Mouse (Mus musculus) kidney, embryonic 14.5 days (tissue): ENCODE results near the gene H2-DMa. TPM values are rescaled to one million over a fixed set of nuclear protein-coding genes. Genes with fewer than 3 reads are reported as not detected.

Experiments
- ATAC-seq: fragments of 200-750 bp; cut with Nextera tagmentation; 2 replicates; pipeline ENCODE4 v1.8.0; 2017; ENCODE audit warnings: moderate number of reproducible peaks, mild to moderate bottlenecking, moderate TSS enrichment, moderate library complexity; ENCODE audit not compliant: low FRiP score, low TSS enrichment
- H3K27ac ChIP-seq: fragments of 300-500 bp; sonication (generic); 2 replicates; pipeline ENCODE4 v1.5.1; 2014; ENCODE audit warnings: low read depth, mild to moderate bottlenecking, low read length, moderate library complexity, mixed read lengths
- H3K27me3 ChIP-seq: fragments of 300-500 bp; sonication (generic); 2 replicates; pipeline ENCODE4 v1.6.1; 2014; ENCODE audit warnings: mild to moderate bottlenecking, low read length; ENCODE audit not compliant: control insufficient read depth, insufficient read depth
- H3K36me3 ChIP-seq: fragments of 300-500 bp; sonication (generic); 2 replicates; pipeline ENCODE4 v1.6.1; 2014; ENCODE audit warnings: low read length, mixed read lengths; ENCODE audit not compliant: control insufficient read depth, insufficient read depth
- H3K4me1 ChIP-seq: fragments of 300-500 bp; sonication (generic); 2 replicates; pipeline ENCODE4 v1.6.1; 2014; ENCODE audit warnings: low read length, mixed read lengths; ENCODE audit not compliant: control insufficient read depth, insufficient read depth
- H3K4me2 ChIP-seq: fragments of 300-500 bp; sonication (generic); replicated peaks from 2 replicates; pipeline ENCODE4 v1.6.1; 2014; ENCODE audit warnings: low read depth, mild to moderate bottlenecking, low read length
- H3K4me3 ChIP-seq: fragments of 300-500 bp; sonication (generic); 2 replicates; pipeline ENCODE4 v1.5.1; 2014; ENCODE audit warnings: mild to moderate bottlenecking, low read length
- H3K9ac ChIP-seq: fragments of 300-500 bp; sonication (generic); 2 replicates; pipeline ENCODE4 v1.6.1; 2014; ENCODE audit warnings: low read depth, mild to moderate bottlenecking, low read length, moderate library complexity
- H3K9me3 ChIP-seq: fragments of 300-500 bp; sonication (generic); 2 replicates; pipeline ENCODE4 v1.6.1; 2016; ENCODE audit warnings: low read length; ENCODE audit not compliant: control insufficient read depth
- WGBS: fragments of 180-500 bp; shearing (Covaris S2); extraction: QIAGEN DNeasy Blood & Tissue Kit; methylation state at CpG from one replicate; pipeline ENCODE4 v1.1.7; 2014; 5-methylcytosine and 5-hydroxymethylcytosine counted together
- polyA plus RNA-seq: library from polyadenylated mRNA; unstranded; fragments of >200 nt; fragmentation: Nextera tagmentation; extraction: Ambion mirVana; gene quantifications from 2 replicates; pipeline ENCODE4 v1.2.1, GENCODE M21; 2014

H2-DMa gene
- polyA plus RNA-seq, 1 experiment from 2014 or later: 19.3 TPM

DNA sequence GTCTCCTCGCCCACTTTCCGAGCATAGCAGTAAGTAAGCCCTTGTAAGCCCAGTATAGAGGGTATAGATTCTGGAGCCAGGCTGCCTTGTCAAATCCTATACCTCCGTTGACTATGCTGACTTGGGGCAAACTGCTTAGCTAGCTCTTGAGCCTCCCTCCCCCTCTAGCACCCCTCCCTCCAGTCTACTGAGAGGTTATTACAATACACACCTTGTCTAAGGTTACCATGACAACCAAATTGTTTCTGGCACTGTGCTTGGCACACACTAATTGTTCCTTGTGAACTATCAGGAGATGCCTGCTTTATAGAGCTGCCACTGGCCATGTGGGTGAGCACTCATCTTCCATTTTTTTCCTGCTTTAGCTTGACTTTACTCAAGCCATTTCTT is 9.5 kb upstream of the H2-DMa start:
- Histone ChIP-seq H3K4me3 (no peak overlapping the region), H3K9me3 (no peaks in the 10 kb centered on the region), H3K4me1 (no peaks in the 10 kb centered on the region; the same call in 1 of the 2 replicates), H3K27ac (no peak overlapping the region), H3K4me2 (no peak overlapping the region), H3K9ac (no peak overlapping the region), H3K27me3 (no peaks in the 10 kb centered on the region), H3K36me3 (peaks cover 57% of the 10 kb centered on the region)
- WGBS: 77% methylated on average over 3 of the region's 3 CpGs
- ATAC-seq: 0 out of 2 replicates have a peak, but pooled peaks have one; percentile 20

DNA sequence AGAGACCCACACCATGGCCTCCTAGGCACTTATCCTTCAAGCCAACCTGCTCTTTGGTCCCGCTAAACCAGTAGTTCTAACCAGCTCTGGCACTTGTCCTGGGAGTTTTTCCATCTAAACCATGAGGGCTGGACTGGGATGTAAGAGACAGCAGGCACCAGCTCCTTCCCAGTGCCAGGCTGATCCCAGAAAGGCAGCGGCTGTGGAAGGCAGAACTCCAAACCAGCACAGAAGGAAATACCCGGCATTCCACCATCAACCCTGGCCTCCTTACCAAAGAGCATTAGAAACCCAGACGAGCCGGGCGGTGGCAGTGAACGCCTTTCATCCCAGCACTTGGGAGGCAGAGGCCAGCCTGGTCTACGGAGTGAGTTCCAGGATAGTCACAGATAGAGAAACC is 9.0 kb upstream of the H2-DMa start:
- Histone ChIP-seq H3K9ac (no peak overlapping the region), H3K36me3 (peaks cover 62% of the 10 kb centered on the region), H3K27ac (no peak overlapping the region), H3K9me3 (no peaks in the 10 kb centered on the region), H3K4me3 (no peak overlapping the region), H3K27me3 (no peaks in the 10 kb centered on the region), H3K4me2 (no peak overlapping the region), H3K4me1 (peaks cover 5% of the 10 kb centered on the region; the same call in 1 of the 2 replicates)
- 60% methylated on average over 8 of the region's 8 CpGs for WGBS
- ATAC-seq: no peak

DNA sequence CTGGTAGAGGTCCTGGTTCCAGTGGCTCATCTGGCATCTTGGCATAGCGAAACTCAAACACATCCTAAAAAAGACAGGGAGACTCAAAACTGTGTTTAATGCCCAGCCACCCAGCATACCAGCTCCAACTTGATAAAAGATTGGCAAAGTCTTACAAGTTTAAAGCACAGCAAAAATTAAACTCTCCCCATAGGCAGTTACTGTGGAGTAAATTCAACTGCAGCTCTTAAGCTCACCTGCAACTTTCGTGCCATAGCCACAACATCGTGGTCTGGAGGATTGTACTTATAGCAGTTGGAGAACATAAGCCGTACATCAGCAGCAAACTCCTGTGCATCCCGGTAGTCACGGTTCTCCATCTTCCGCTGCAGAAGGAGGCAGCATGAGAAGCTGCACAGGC is 5.2 kb upstream of the H2-DMa start:
- H3K4me3 ChIP-seq: no peak overlapping the region
- no peak overlapping the region for H3K4me2 ChIP-seq
- H3K27ac ChIP-seq: no peak overlapping the region
- 94% methylated on average over 7 of the region's 7 CpGs for WGBS
- no peaks in the 10 kb centered on the region for H3K27me3 ChIP-seq
- H3K36me3 ChIP-seq: peaks cover 97% of the 10 kb centered on the region
- H3K9ac ChIP-seq: no peak overlapping the region
- H3K4me1 ChIP-seq: peaks cover 21% of the 10 kb centered on the region; the same call in 1 of the 2 replicates
- no peak for ATAC-seq
- no peaks in the 10 kb centered on the region for H3K9me3 ChIP-seq

GRCm38 (mm10) chr17:34116736-34117370 is 2.5 kb upstream of the H2-DMa start:
- Histone ChIP-seq H3K9ac (peak overlapping the region; percentile 92), H3K36me3 (peaks cover 71% of the 10 kb centered on the region), H3K27ac (no peak overlapping the region), H3K4me2 (peak overlapping the region; percentile 99), H3K27me3 (no peaks in the 10 kb centered on the region), H3K4me3 (peak overlapping the region; percentile 92), H3K4me1 (peaks cover 21% of the 10 kb centered on the region; the same call in 1 of the 2 replicates), H3K9me3 (no peaks in the 10 kb centered on the region)
- no peak for ATAC-seq
- WGBS: 19% methylated on average over 7 of the region's 7 CpGs

DNA sequence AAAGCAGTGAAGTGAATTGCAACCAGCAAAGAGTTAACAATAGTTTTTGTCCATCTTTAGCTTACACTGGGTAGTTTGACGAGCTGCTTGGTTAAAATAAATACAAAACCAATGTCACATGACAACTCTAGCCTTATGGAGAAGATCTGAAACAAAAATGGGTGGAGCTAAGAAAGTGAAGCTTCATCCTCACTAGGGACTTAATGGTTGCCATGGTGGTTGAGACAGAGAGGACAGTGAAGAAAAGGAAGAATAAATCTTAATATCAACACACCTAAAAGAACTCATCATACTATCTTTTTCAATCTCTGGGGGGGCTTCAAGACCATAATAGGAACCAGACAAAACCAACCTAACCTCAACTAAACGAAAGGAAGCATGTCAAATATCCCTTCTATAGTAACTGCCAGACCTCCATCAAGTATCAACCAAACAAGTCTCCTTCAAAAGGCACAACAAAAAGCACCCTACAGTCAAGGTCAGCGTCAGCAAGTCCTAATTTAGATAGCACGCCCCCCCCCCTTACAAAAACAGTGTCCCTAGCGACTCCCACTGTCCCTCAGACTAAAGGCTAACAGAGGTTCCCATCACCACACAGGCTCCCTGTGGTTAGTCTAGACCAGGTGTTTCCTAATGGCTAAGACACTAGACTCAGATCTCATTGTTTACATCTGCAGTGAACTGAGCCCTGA is 1.8 kb upstream of the H2-DMa start:
- Histone ChIP-seq H3K4me1 (peaks cover 21% of the 10 kb centered on the region; the same call in 1 of the 2 replicates), H3K4me2 (peak overlapping the region; percentile 99), H3K27ac (no peak overlapping the region), H3K36me3 (peaks cover 64% of the 10 kb centered on the region), H3K9ac (peak overlapping the region; percentile 92), H3K4me3 (peak overlapping the region; percentile 92), H3K9me3 (no peaks in the 10 kb centered on the region), H3K27me3 (no peaks in the 10 kb centered on the region)
- under 1% methylated on average over 5 of the region's 5 CpGs for WGBS
- ATAC-seq: no peak

- Histone ChIP-seq H3K4me3 (peak overlapping the region; percentile 92), H3K36me3 (peaks cover 57% of the 10 kb centered on the region)
- WGBS: under 1% methylated on average over 67 of the region's 67 CpGs
Observed at GRCm38 (mm10) chr17:34118113-34118872, 1.0 kb upstream of the H2-DMa start.

GRCm38 (mm10) chr17:34118873-34119248 is 480 bp upstream of the H2-DMa start:
- WGBS: under 1% methylated on average over 34 of the region's 38 CpGs
- H3K36me3 ChIP-seq: peaks cover 51% of the 10 kb centered on the region
- peaks cover 21% of the 10 kb centered on the region; the same call in 1 of the 2 replicates for H3K4me1 ChIP-seq
- peak overlapping the region; percentile 92 for H3K9ac ChIP-seq
- peak overlapping the region; percentile 99 for H3K4me2 ChIP-seq
- H3K4me3 ChIP-seq: peak overlapping the region; percentile 92
- H3K27ac ChIP-seq: peak overlapping the region; percentile 100
- H3K9me3 ChIP-seq: no peaks in the 10 kb centered on the region
- no peak for ATAC-seq
- no peaks in the 10 kb centered on the region for H3K27me3 ChIP-seq

More at GRCm38 (mm10) chr17:34118113-34118872, 1.0 kb upstream of the H2-DMa start:
- peak overlapping the region; percentile 99 for H3K4me2 ChIP-seq
- no peaks in the 10 kb centered on the region for H3K9me3 ChIP-seq
- ATAC-seq: no peak
- no peaks in the 10 kb centered on the region for H3K27me3 ChIP-seq
- H3K9ac ChIP-seq: peak overlapping the region; percentile 92
- H3K27ac ChIP-seq: peak overlapping the region; percentile 100; the same call in 1 of the 2 replicates
- H3K4me1 ChIP-seq: peaks cover 21% of the 10 kb centered on the region; the same call in 1 of the 2 replicates

DNA sequence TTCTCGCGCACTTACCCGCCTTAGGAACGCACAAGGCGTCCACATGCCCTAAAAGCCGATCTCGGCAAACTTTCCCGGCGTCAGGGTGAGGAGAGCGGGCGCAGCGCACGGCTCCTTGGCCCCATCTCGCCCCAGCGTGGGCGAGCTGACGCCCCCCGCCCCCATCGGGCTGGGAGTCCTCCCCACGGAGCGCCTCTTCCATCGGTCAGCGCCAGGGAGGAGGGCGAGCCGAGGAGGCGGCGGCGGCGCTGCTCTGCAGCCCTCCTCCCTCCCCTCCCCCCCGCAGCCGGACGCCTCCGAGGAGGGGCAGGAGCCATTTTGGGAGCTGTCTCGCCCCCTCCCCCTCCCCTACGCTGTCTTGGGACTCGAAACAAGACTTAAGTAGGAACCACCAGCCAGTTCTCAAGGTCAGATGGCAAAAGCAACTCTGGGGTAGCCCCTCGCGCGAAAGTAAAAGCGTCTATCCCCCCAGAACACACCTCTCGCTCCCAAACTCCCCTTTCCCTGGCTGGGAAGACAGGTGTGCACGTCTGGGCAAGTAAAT is 911 bp downstream of the H2-DMa start:
- Histone ChIP-seq H3K27me3 (no peaks in the 10 kb centered on the region), H3K27ac (peak overlapping the region; percentile 100), H3K4me1 (peaks cover 20% of the 10 kb centered on the region; the same call in 1 of the 2 replicates), H3K36me3 (peaks cover 37% of the 10 kb centered on the region), H3K4me3 (peak overlapping the region; percentile 92), H3K4me2 (peak overlapping the region; percentile 99), H3K9me3 (no peaks in the 10 kb centered on the region), H3K9ac (peak overlapping the region; percentile 98)
- peak; percentile 6 for ATAC-seq
- 0% methylated on average over 35 of the region's 42 CpGs for WGBS
